ENCODE assay signal across 9 mouse cellular contexts in the genomic region with DNA sequence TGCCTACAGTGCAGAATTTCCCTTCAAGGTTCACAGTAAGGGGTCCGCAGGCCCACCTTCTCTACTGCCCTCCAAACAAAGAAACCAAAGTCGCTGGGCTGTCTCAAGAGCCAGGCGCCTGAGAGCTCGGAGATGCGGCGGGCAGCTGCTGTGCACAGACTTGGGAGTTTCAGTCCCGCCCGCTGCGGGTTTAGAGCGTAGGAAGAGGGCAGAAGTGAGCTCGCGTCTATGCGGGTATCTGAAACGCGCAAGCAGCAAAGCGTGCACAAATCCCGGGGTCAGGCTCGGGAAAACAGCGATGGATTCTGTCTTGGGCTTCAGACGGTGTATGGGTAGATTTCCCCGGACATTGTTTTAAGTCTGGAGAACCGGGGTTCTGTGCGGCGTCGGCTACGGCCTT. TPM values are rescaled to one million over a fixed set of nuclear protein-coding genes. Genes with fewer than 3 reads are reported as not detected.
A peak's percentile ranks its signal among the peaks of the same experiment; 100 is the strongest.
DNase-seq lines count a peak whose midpoint lies in the region; ATAC-seq and TF ChIP-seq lines count a peak whose summit lies in the region.
"Had no signal": no experiment of that assay in that cellular context is flagged by ENCODE, and none has a peak within 500 bp of the region (broad histone marks: within the 10 kb centered on the region; RNA-seq: fewer than 3 reads in every experiment).

No protein-coding gene starts in this region.

- no peak for TF ChIP-seq CTCF in midbrain, postnatal 0 days (IDR thresholded peaks at IDR 0.05)

- H3K36me3 ChIP-seq in kidney, embryonic 16.5 days (ENCODE audit: insufficient read depth, low read length): no peaks in the 10 kb centered on the region
- H3K36me3 ChIP-seq in hindbrain, embryonic 14.5 days (replicated peaks; ENCODE audit: control insufficient read depth, insufficient read depth): no peaks in the 10 kb centered on the region
- no peaks in the 10 kb centered on the region for H3K36me3 ChIP-seq in midbrain, postnatal 0 days (ENCODE audit: insufficient read depth, low read length)

- peaks cover 98% of the 10 kb centered on the region for H3K27me3 ChIP-seq in kidney, embryonic 16.5 days (ENCODE audit: insufficient read depth, low read length)
- H3K27me3 ChIP-seq in hindbrain, embryonic 14.5 days (ENCODE audit: control insufficient read depth, insufficient read depth, low read length): peaks cover 85% of the 10 kb centered on the region
- H3K27me3 ChIP-seq in midbrain, postnatal 0 days (ENCODE audit: insufficient read depth, low read length): peaks cover 40% of the 10 kb centered on the region

- no peak for DNase-seq in kidney, adult 11 months
- peak; percentile 73 for DNase-seq in embryo, embryonic 9.5 days (ENCODE audit: extremely low spot score)
- DNase-seq in hindbrain, embryonic 14.5 days (ENCODE audit: low spot score): peak; percentile 65
- peak; percentile 25 for DNase-seq in midbrain, postnatal 0 days (ENCODE audit: low spot score)
- no peak for DNase-seq in urinary bladder, postnatal 36 days (ENCODE audit: low spot score in 2 of 2)
- DNase-seq in lung, postnatal 14 days: no peak

- peak overlapping the region; percentile 30 for H3K4me2 ChIP-seq in kidney, embryonic 16.5 days (replicated peaks; ENCODE audit: low read depth, low read length)
- peak overlapping the region; percentile 35 for H3K4me2 ChIP-seq in hindbrain, embryonic 14.5 days (replicated peaks)
- peak overlapping the region; percentile 43 for H3K4me2 ChIP-seq in midbrain, postnatal 0 days (ENCODE audit: low read depth, low read length, poor library complexity, severe bottlenecking)

- H3K9me3 ChIP-seq in kidney, embryonic 16.5 days (ENCODE audit: low read length): no peaks in the 10 kb centered on the region
- H3K9me3 ChIP-seq in hindbrain, embryonic 14.5 days (ENCODE audit: control insufficient read depth, low read length): no peaks in the 10 kb centered on the region
- H3K9me3 ChIP-seq in midbrain, postnatal 0 days (ENCODE audit: low read length): no peaks in the 10 kb centered on the region

- no peak overlapping the region for H3K9ac ChIP-seq in kidney, embryonic 16.5 days (replicated peaks; ENCODE audit: low read length)
- 0 out of 2 replicates have a peak overlapping the region, but pooled peaks have one; percentile 10 for H3K9ac ChIP-seq in hindbrain, embryonic 14.5 days
- H3K9ac ChIP-seq in midbrain, postnatal 0 days (replicated peaks; ENCODE audit: low read length, poor library complexity, severe bottlenecking): peak overlapping the region; percentile 44

- WGBS in kidney, embryonic 16.5 days: under 1% methylated on average over 26 of the region's 26 CpGs
- WGBS in hindbrain, embryonic 14.5 days: under 1% methylated on average over 26 of the region's 26 CpGs
- under 1% methylated on average over 26 of the region's 26 CpGs for WGBS in midbrain, postnatal 0 days

- no peaks in the 10 kb centered on the region; the same call in 1 of the 2 replicates for H3K4me1 ChIP-seq in kidney, embryonic 16.5 days (ENCODE audit: insufficient read depth, low read length)
- H3K4me1 ChIP-seq in hindbrain, embryonic 14.5 days (replicated peaks; ENCODE audit: control insufficient read depth, insufficient read depth, low read length): no peaks in the 10 kb centered on the region
- H3K4me1 ChIP-seq in midbrain, postnatal 0 days (ENCODE audit: insufficient read depth, low read length): no peaks in the 10 kb centered on the region

- no peak for ATAC-seq in kidney, embryonic 16.5 days (ENCODE audit: low FRiP score, low TSS enrichment)
- ATAC-seq in hindbrain, embryonic 14.5 days (ENCODE audit: low FRiP score): no peak
- ATAC-seq in midbrain, postnatal 0 days (ENCODE audit: low FRiP score): no peak
- no peak for ATAC-seq in inflammation-experienced regulatory T-cells, adult 6 months

- H3K4me3 ChIP-seq in kidney, embryonic 16.5 days (ENCODE audit: low read length): peak overlapping the region; percentile 25
- peak overlapping the region; percentile 17; the same call in 1 of the 2 replicates for H3K4me3 ChIP-seq in hindbrain, embryonic 14.5 days (replicated peaks; ENCODE audit: low read length)
- H3K4me3 ChIP-seq in midbrain, postnatal 0 days (ENCODE audit: low read depth, low read length): peak overlapping the region; percentile 2; the same call in 1 of the 2 replicates

- no peak overlapping the region for H3K27ac ChIP-seq in kidney, embryonic 16.5 days (ENCODE audit: low read length)
- H3K27ac ChIP-seq in hindbrain, embryonic 14.5 days: peak overlapping the region; percentile 33; the same call in 1 of the 2 replicates
- H3K27ac ChIP-seq in midbrain, postnatal 0 days (ENCODE audit: low read depth, low read length): peak overlapping the region; percentile 71

RNA-seq across cellular contexts. Expression of a gene that starts 7.4 kb away (rescaled TPM):
- not detected in 2 replicates for polyA plus RNA-seq in kidney, embryonic 16.5 days (2015; fragmentation: Nextera tagmentation; extraction: Ambion mirVana)
- 9.8 and 9.9 TPM in 2 replicates for polyA plus RNA-seq in hindbrain, embryonic 14.5 days (2014; fragmentation: Nextera tagmentation; extraction: Ambion mirVana)
- total RNA-seq in midbrain, postnatal 0 days (2014; rRNA removed): 23.3 and 33.5 TPM in 2 replicates
- polyA plus RNA-seq in midbrain, postnatal 0 days (2015; fragmentation: Nextera tagmentation; extraction: Ambion mirVana): 45.7 and 46.8 TPM in 2 replicates
- not detected for polyA plus RNA-seq in inflammation-experienced regulatory T-cells, adult 6 months (2017; shearing (Covaris generic))
- total RNA-seq: hematopoietic stem cell, adult 5-6 weeks had no signal

Comparison
In these comparisons a context has a peak if more than half of its experiments do, and no peak if none do; other contexts are left out.
1. DNase-seq: peak in embryo, embryonic 9.5 days (single experiment), hindbrain, embryonic 14.5 days (single experiment) and midbrain, postnatal 0 days (single experiment); none in kidney, adult 11 months (single experiment), urinary bladder, postnatal 36 days (0 of 2) and lung, postnatal 14 days (single experiment).
2. RNA of a gene that starts 7.4 kb away (polyA plus RNA-seq): 45.7 to 46.8 TPM in midbrain, postnatal 0 days and 9.8 to 9.9 TPM in hindbrain, embryonic 14.5 days; not detected in kidney, embryonic 16.5 days and not detected in inflammation-experienced regulatory T-cells, adult 6 months; every median in the first group is over 10 times any median in the second.
3. Peak in every context shown above with its lines, with median percentiles within 50 percentile points of each other: H3K4me2 ChIP-seq and H3K4me3 ChIP-seq.